Mouse (Mus musculus) liver, embryonic 14.5 days (tissue): ENCODE measurements around the gene Rap1gds1.

Source experiments
- CTCF ChIP-seq: IDR thresholded peaks from 2 replicates; pipeline ENCODE4 v1.5.1; 2016; ENCODE audit warnings: antibody characterized with exemption, low read depth, control low read depth
- EP300 ChIP-seq: IDR thresholded peaks from 2 replicates; pipeline ENCODE4 v1.6.1; 2016; ENCODE audit warnings: antibody characterized with exemption, low read depth

DNA sequence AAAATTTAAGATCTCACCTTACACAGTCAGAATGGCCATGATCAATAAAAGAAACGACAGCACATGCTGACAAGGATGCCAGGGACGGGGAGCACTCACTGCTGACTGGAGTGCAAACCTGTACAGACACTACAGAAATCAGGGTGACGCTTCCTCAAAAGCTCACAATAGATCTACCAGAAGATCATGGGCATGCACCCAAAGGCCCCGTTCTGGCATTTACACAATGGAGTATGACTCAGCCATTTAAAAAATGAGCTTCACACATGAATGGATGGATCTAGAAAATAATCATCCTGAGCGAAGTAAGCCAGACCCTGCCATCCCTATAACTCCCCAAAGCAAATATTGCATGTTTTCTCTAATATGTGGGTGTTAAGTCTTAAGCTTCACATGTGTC is 87.0 kb downstream of the Rap1gds1 start:
- TF ChIP-seq EP300 (no peak), CTCF (no peak)
